Mouse (Mus musculus) heart, embryonic 16.5 days (tissue): Measurements from ENCODE around the gene Itga7. TPM values are rescaled to one million over a fixed set of nuclear protein-coding genes. Genes with fewer than 3 reads are reported as not detected.

Experiments
- ATAC-seq: fragments of 200-750 bp; cut with Nextera tagmentation; replicated peaks from 2 replicates; pipeline ENCODE4 v1.8.0; 2017; ENCODE audit warnings: moderate number of reproducible peaks; ENCODE audit not compliant: insufficient read depth, low FRiP score; ENCODE audit errors: extremely low read depth
- H3K27ac ChIP-seq: fragments of 300-500 bp; sonication (generic); 2 replicates; pipeline ENCODE4 v1.5.1; 2014; ENCODE audit warnings: mild to moderate bottlenecking, low read length, control low read depth, moderate library complexity
- H3K27me3 ChIP-seq: fragments of 300-500 bp; sonication (generic); 2 replicates; pipeline ENCODE4 v1.6.1; 2014; ENCODE audit warnings: low read length, mixed read lengths; ENCODE audit not compliant: control insufficient read depth, insufficient read depth
- H3K36me3 ChIP-seq: fragments of 300-500 bp; sonication (generic); 2 replicates; pipeline ENCODE4 v1.6.1; 2014; ENCODE audit not compliant: control insufficient read depth, insufficient read depth
- H3K4me1 ChIP-seq: fragments of 300-500 bp; sonication (generic); 2 replicates; pipeline ENCODE4 v1.6.1; 2014; ENCODE audit warnings: low read length, mixed read lengths; ENCODE audit not compliant: control insufficient read depth, insufficient read depth
- H3K4me2 ChIP-seq: fragments of 300-500 bp; sonication (generic); 2 replicates; pipeline ENCODE4 v1.6.1; 2014; ENCODE audit warnings: low read depth, mild to moderate bottlenecking, control low read depth, low read length
- H3K4me3 ChIP-seq: fragments of 300-500 bp; sonication (generic); 2 replicates; pipeline ENCODE4 v1.5.1; 2014; ENCODE audit warnings: mild to moderate bottlenecking, control low read depth, low read length
- H3K9ac ChIP-seq: fragments of 300-500 bp; sonication (generic); 2 replicates; pipeline ENCODE4 v1.6.1; 2014; ENCODE audit warnings: low read length, control low read depth
- H3K9me3 ChIP-seq: fragments of 300-500 bp; sonication (generic); replicated peaks from 2 replicates; pipeline ENCODE4 v1.6.1; 2016; ENCODE audit warnings: low read length; ENCODE audit not compliant: control insufficient read depth
- WGBS: fragments of 180-500 bp; shearing (Covaris S2); extraction: QIAGEN DNeasy Blood & Tissue Kit; methylation state at CpG from one replicate; pipeline ENCODE4 v1.1.7; 2014; 5-methylcytosine and 5-hydroxymethylcytosine counted together
- polyA plus RNA-seq: library from polyadenylated mRNA; unstranded; fragments of >200 nt; fragmentation: Nextera tagmentation; extraction: Ambion mirVana; gene quantifications from 2 replicates; pipeline ENCODE4 v1.2.1, GENCODE M21; 2015

Itga7 gene
- polyA plus RNA-seq, 1 experiment from 2014 or later, result 11.9 TPM

DNA sequence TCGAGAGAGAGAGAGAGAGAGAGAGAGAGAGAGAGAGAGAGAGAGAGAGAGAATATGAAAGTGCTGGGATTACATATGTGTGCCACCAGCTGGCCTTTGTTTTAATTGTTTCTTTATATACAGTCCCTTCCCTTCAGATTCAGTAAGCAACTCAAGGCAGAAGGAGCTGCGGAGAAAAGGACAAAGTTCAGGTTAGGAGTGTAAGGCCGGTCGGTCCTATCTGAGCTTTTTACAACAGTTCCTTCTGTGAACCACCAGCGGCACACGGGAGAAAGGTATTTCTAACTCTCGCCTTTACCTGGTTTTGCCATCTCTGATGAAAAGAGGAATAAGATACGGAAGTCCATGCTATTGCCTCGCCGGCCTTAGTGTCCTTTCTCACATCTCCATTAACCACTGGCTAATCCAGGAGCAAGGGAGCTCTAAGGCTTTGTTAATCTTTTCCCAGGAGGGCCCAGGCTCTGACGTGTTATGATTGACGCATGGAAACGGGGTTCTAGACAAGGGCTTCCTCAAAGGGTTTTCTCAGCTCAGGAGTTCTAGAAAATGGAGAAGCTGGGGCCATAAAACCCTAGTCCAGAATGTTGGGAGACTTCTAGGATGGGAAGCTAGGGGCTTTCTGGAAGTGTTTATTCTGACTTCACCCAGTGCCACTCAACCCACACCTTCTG is 24.7 kb upstream of the Itga7 start:
- peaks cover 2% of the 10 kb centered on the region; the same call in 1 of the 2 replicates for H3K36me3 ChIP-seq
- peak overlapping the region; percentile 93 for H3K27ac ChIP-seq
- H3K4me2 ChIP-seq, result peak overlapping the region; percentile 69
- H3K27me3 ChIP-seq, result no peaks in the 10 kb centered on the region
- H3K9ac ChIP-seq, result peak overlapping the region; percentile 98
- WGBS, result 66% methylated on average over 13 of the region's 13 CpGs
- peak overlapping the region; percentile 88 for H3K4me3 ChIP-seq
- no peaks in the 10 kb centered on the region for H3K9me3 ChIP-seq
- peaks cover 19% of the 10 kb centered on the region for H3K4me1 ChIP-seq
- ATAC-seq, result no peak

DNA sequence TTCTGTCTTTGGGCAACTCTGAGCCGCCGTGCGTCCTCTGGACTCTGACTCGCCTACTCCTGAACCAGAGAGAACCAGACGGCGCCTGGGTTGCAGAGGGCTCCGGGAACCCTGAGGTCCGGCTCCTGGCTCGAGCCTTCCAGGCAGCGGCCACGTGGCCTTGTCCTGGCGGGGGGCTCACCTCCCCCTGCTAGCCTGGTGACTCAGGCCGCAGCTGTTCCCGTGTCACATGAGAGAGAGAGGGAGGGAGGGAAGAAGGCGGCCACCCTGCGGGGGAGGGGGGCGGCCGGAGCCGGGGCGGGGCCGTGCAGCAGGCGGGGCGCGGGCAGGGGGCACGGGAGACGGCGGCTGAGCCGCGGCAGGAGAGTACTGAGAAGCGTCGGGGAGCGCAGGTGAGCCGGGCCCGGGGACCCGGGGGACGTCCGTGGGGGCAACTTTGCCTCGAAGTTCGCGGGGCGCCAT is 24.0 kb upstream of the Itga7 start:
- peak overlapping the region; percentile 69 for H3K4me2 ChIP-seq
- peak overlapping the region; percentile 93 for H3K27ac ChIP-seq
- WGBS, result under 1% methylated on average over 33 of the region's 41 CpGs
- ATAC-seq, result peak; percentile 88
- peak overlapping the region; percentile 88 for H3K4me3 ChIP-seq
- H3K4me1 ChIP-seq, result peaks cover 19% of the 10 kb centered on the region
- H3K36me3 ChIP-seq, result peaks cover 9% of the 10 kb centered on the region
- H3K9ac ChIP-seq, result peak overlapping the region; percentile 98
- no peaks in the 10 kb centered on the region for H3K27me3 ChIP-seq
- no peaks in the 10 kb centered on the region for H3K9me3 ChIP-seq

DNA sequence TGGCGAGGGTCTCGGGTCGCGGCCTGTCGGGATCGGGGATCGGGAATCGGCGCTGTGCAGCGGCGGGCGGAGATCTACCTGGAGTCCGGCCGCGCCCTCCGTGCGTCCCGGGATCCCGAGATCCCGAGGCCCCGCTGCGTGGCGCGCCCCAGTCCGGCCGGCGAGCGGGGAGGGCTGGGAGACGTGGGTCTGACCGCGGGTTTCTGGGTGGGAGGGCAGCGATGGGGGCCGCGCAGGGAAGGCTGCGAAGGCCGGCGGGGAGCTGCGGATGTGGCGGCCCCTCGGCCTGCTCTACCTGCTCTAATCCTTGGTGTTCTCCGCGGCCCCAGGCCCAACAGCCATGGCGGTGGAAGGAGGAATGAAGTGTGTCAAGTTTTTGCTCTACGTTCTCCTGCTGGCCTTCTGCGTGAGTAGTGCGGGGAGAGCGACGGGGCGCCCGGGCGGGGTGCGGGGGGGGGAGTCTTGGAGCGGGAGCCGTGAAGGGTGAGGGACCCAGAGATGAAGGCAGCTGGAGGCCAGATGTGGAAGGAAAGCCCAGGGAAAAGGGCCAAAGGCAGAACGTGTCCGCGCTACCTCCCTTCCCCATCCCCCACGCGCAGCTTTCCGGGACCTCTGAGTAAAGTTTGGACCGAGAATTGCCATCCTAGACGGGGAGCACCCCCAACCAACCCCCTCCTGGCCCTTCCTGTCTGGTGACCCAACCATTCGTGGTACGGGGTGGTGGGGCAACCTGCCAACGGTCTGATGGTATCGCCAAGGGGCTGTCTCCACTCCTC is 23.4 kb upstream of the Itga7 start:
- peak overlapping the region; percentile 93 for H3K27ac ChIP-seq
- H3K9ac ChIP-seq, result peak overlapping the region; percentile 98
- H3K4me2 ChIP-seq, result peak overlapping the region; percentile 69
- peak overlapping the region; percentile 88 for H3K4me3 ChIP-seq
- WGBS, result 1% methylated on average over 51 of the region's 66 CpGs
- peak; percentile 54 for ATAC-seq
- no peaks in the 10 kb centered on the region for H3K27me3 ChIP-seq
- H3K36me3 ChIP-seq, result peaks cover 14% of the 10 kb centered on the region
- H3K9me3 ChIP-seq, result no peaks in the 10 kb centered on the region
- peaks cover 19% of the 10 kb centered on the region for H3K4me1 ChIP-seq

DNA sequence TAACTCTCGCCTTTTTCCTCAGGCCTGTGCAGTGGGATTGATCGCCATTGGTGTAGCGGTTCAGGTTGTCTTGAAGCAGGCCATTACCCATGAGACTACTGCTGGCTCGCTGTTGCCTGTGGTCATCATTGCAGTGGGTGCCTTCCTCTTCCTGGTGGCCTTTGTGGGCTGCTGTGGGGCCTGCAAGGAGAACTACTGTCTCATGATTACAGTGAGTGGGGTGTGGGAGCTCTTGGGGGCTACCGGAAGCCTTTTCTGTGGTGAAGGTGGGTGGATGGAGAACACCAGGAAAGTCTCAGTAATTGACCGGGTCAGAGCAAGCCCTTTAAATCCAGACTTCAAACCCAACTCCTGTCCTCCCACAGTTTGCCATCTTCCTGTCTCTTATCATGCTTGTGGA is 22.2 kb upstream of the Itga7 start:
- Histone ChIP-seq H3K4me1 (peaks cover 19% of the 10 kb centered on the region), H3K9me3 (no peaks in the 10 kb centered on the region), H3K36me3 (peaks cover 16% of the 10 kb centered on the region), H3K4me3 (peak overlapping the region; percentile 88), H3K9ac (peak overlapping the region; percentile 98; the same call in 1 of the 2 replicates), H3K27ac (no peak overlapping the region), H3K4me2 (peak overlapping the region; percentile 69), H3K27me3 (no peaks in the 10 kb centered on the region)
- no peak for ATAC-seq
- whole genome bisulfite sequencing, result 86% methylated on average over 6 of the region's 6 CpGs

DNA sequence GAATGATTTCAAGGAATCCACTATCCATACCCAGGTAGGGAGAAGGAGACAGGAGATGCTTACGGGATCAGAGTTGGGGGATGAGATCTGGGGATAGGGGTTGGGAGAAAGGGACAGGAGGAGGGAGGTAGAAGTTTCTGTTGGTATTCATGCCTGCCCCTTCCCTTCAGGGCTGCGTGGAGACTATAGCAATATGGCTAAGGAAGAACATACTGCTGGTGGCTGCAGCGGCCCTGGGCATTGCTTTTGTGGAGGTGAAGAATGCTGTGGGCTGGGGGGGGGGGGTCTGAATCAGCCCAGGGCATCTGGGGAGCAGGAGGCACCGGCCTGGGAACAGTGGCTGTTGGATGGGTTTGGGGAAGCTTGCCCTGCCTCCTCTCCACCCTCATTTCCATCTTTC is 21.4 kb upstream of the Itga7 start:
- peaks cover 16% of the 10 kb centered on the region for H3K36me3 ChIP-seq
- ATAC-seq, result no peak
- H3K27me3 ChIP-seq, result no peaks in the 10 kb centered on the region
- H3K4me1 ChIP-seq, result peaks cover 19% of the 10 kb centered on the region
- H3K9me3 ChIP-seq, result no peaks in the 10 kb centered on the region
- H3K4me3 ChIP-seq, result no peak overlapping the region
- no peak overlapping the region for H3K4me2 ChIP-seq
- no peak overlapping the region for H3K9ac ChIP-seq
- no peak overlapping the region for H3K27ac ChIP-seq
- 85% methylated on average over 4 of the region's 4 CpGs for WGBS

DNA sequence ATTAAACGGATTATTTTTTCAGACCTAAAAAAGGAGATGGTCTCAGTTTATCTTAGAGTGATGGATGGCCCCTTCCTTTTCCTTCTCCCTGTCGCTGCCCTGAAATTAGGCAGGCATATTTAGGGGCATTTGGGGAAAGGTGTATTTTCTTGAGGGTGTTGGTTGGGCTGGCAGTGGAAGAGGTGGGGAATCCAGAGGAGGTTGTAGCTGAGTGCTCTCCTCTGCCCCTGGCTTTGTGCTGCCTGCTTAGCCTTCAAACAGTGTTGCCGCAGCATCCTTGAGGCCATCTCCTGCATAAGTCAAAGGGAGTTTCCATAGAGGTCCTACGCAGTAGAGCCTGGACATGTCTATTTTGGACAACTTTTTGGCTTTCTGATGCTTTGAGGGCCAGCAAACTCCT is 20.8 kb upstream of the Itga7 start:
- Histone ChIP-seq H3K4me1 (peaks cover 19% of the 10 kb centered on the region), H3K9ac (no peak overlapping the region), H3K27me3 (no peaks in the 10 kb centered on the region), H3K9me3 (no peaks in the 10 kb centered on the region), H3K4me3 (no peak overlapping the region), H3K36me3 (peaks cover 18% of the 10 kb centered on the region), H3K27ac (no peak overlapping the region), H3K4me2 (no peak overlapping the region)
- WGBS, result 66% methylated on average over 4 of the region's 4 CpGs
- no peak for ATAC-seq

DNA sequence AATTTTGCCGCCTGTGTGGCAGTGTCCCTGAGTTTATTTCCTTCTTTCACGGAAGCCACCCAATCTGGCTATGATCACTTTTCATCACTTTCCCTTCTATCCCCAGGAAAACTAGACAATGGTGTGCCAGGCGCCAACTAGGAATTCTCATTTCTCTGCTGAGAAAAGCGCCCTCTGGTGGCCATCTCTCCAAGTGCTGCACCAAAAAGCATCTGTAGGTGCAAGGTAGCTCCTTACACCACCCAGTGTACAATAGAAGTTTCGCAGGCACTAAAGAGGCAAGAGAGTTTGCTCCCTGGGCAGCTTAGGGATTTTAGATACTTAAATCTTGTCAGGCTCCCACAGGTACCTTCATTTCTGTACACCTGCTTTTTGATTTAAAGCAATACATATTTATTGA is 20.4 kb upstream of the Itga7 start:
- Histone ChIP-seq H3K27me3 (no peaks in the 10 kb centered on the region), H3K4me2 (no peak overlapping the region), H3K27ac (no peak overlapping the region), H3K9me3 (no peaks in the 10 kb centered on the region), H3K4me3 (no peak overlapping the region), H3K36me3 (peaks cover 19% of the 10 kb centered on the region), H3K9ac (no peak overlapping the region), H3K4me1 (peaks cover 19% of the 10 kb centered on the region)
- 11% methylated on average over 5 of the region's 5 CpGs for WGBS
- ATAC-seq, result no peak

DNA sequence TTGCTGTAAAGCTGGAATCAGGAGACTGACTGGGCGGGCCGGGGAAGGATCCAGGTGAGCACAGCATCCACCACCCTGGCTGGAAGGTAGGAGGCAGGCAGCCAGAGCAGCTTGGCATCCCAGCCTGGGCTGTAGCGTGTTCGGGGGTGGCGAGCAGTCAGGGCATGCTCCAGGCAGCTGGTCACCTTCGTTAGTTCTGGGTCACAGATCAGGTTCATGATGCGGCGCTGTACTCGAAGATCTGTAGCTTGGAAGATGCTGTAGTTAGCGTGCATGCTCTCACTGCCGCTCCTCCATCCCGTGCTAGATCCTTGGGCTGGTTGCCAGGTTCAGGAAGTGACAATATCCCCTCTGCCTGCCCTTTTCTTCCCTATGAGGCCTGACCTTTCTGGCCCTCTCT is 19.9 kb upstream of the Itga7 start:
- no peak overlapping the region for H3K4me3 ChIP-seq
- H3K4me2 ChIP-seq, result no peak overlapping the region
- peaks cover 19% of the 10 kb centered on the region for H3K4me1 ChIP-seq
- ATAC-seq, result no peak
- H3K27me3 ChIP-seq, result no peaks in the 10 kb centered on the region
- H3K27ac ChIP-seq, result no peak overlapping the region
- 85% methylated on average over 12 of the region's 12 CpGs for WGBS
- no peak overlapping the region for H3K9ac ChIP-seq
- H3K36me3 ChIP-seq, result peaks cover 19% of the 10 kb centered on the region
- H3K9me3 ChIP-seq, result no peaks in the 10 kb centered on the region

DNA sequence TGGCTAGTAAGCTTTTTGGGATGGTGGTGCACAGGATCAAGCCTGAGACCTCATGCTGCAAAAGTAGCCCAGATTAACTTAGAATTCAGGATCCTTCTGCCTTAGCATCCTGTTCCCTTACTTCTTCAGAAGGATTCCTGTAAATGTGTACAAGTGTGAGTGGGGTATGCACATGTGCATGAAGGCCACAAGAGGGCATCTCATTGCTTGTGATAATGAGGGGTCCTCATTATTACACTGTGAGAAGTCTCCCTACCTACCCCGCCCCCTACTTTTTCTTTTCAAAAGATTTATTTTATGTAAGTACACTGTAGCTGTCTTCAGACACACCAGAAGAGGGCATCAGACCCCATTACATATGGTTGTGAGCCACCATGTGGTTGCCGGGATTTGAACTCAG is 18.1 kb upstream of the Itga7 start:
- H3K27me3 ChIP-seq, result no peaks in the 10 kb centered on the region
- no peak overlapping the region for H3K9ac ChIP-seq
- no peak overlapping the region for H3K27ac ChIP-seq
- H3K4me3 ChIP-seq, result no peak overlapping the region
- H3K36me3 ChIP-seq, result peaks cover 19% of the 10 kb centered on the region
- ATAC-seq, result no peak
- no peaks in the 10 kb centered on the region for H3K9me3 ChIP-seq
- whole genome bisulfite sequencing, result 82% methylated on average over 2 of the region's 2 CpGs
- peaks cover 22% of the 10 kb centered on the region for H3K4me1 ChIP-seq
- H3K4me2 ChIP-seq, result no peak overlapping the region
